Mouse (Mus musculus) limb, embryonic 14.5 days (tissue): ENCODE measurements at regions not wholly inside any gene's neighbourhood (a gene's known extent, or its start where the extent isn't known, plus 50 kb on each side); places are given as distances from the start of the nearest gene placed in this dataset.

Experiments used
- ATAC-seq: fragments of 200-750 bp; cut with Nextera tagmentation; 2 replicates; pipeline ENCODE4 v1.8.0; 2017; ENCODE audit warnings: low read depth, moderate number of reproducible peaks, moderate TSS enrichment; ENCODE audit not compliant: low FRiP score
- DNase-seq: peaks from one replicate; pipeline ENCODE4 v3.0.0-alpha.2; 2015; ENCODE audit warnings: low spot score
- H3K27ac ChIP-seq: fragments of 300-500 bp; sonication (generic); replicated peaks from 2 replicates; pipeline ENCODE4 v1.5.1; 2014; ENCODE audit warnings: low read depth, mild to moderate bottlenecking, low read length, moderate library complexity, mixed read lengths
- H3K27me3 ChIP-seq: fragments of 300-500 bp; sonication (generic); 2 replicates; pipeline ENCODE4 v1.6.1; 2014; ENCODE audit warnings: low read length, mixed read lengths; ENCODE audit not compliant: control insufficient read depth, insufficient read depth
- H3K36me3 ChIP-seq: fragments of 300-500 bp; sonication (generic); 2 replicates; pipeline ENCODE4 v1.6.1; 2014; ENCODE audit warnings: mild to moderate bottlenecking, low read length, moderate library complexity, mixed read lengths; ENCODE audit not compliant: control insufficient read depth, insufficient read depth
- H3K4me1 ChIP-seq: fragments of 300-500 bp; sonication (generic); 2 replicates; pipeline ENCODE4 v1.6.1; 2014; ENCODE audit warnings: antibody characterized with exemption, low read length, mixed read lengths; ENCODE audit not compliant: control insufficient read depth, insufficient read depth
- H3K4me2 ChIP-seq: fragments of 300-500 bp; sonication (generic); replicated peaks from 2 replicates; pipeline ENCODE4 v1.6.1; 2014; ENCODE audit warnings: low read depth, mild to moderate bottlenecking, low read length, moderate library complexity; ENCODE audit not compliant: severe bottlenecking
- H3K4me3 ChIP-seq: fragments of 300-500 bp; sonication (generic); replicated peaks from 2 replicates; pipeline ENCODE4 v1.5.1; 2014; ENCODE audit warnings: low read length
- H3K9ac ChIP-seq: fragments of 300-500 bp; sonication (generic); 2 replicates; pipeline ENCODE4 v1.6.1; 2014; ENCODE audit warnings: mild to moderate bottlenecking, low read depth, low read length, moderate library complexity; ENCODE audit not compliant: severe bottlenecking
- H3K9me3 ChIP-seq: fragments of 300-500 bp; sonication (generic); 2 replicates; pipeline ENCODE4 v1.6.1; 2016; ENCODE audit warnings: low read length; ENCODE audit not compliant: control insufficient read depth
- POLR2A ChIP-seq: fragments of 200-500 bp; IDR thresholded peaks from 2 replicates; pipeline ENCODE4 v1.8.0; 2012; ENCODE audit warnings: inconsistent platforms, mild to moderate bottlenecking, moderate library complexity, borderline replicate concordance; ENCODE audit not compliant: insufficient read depth, insufficient read length; ENCODE audit errors: extremely low read depth
- WGBS: fragments of 180-500 bp; shearing (Covaris S2); extraction: QIAGEN DNeasy Blood & Tissue Kit; methylation state at CpG from one replicate; pipeline ENCODE4 v1.1.7; 2014; 5-methylcytosine and 5-hydroxymethylcytosine counted together

GRCm38 (mm10) chr12:71522451-71522850, 212.8 kb downstream of the Dact1 start:
- no peak for DNase-seq

GRCm38 (mm10) chr12:71524156-71524555, 214.5 kb downstream of the Dact1 start:
- Histone ChIP-seq H3K4me3 (no peak overlapping the region), H3K27me3 (no peaks in the 10 kb centered on the region), H3K36me3 (no peaks in the 10 kb centered on the region), H3K4me1 (no peaks in the 10 kb centered on the region; the same call in 1 of the 2 replicates), H3K9ac (no peak overlapping the region), H3K4me2 (no peak overlapping the region), H3K27ac (no peak overlapping the region), H3K9me3 (no peaks in the 10 kb centered on the region)
- no peak for TF ChIP-seq POLR2A
- no peak for ATAC-seq
- 21% methylated on average over 6 of the region's 6 CpGs for WGBS
- no peak for DNase-seq

More at GRCm38 (mm10) chr12:71522451-71522850, 212.8 kb downstream of the Dact1 start:
- no peaks in the 10 kb centered on the region; the same call in 1 of the 2 replicates for H3K4me1 ChIP-seq
- no peak overlapping the region for H3K4me3 ChIP-seq
- H3K27me3 ChIP-seq = no peaks in the 10 kb centered on the region
- no peak for TF ChIP-seq POLR2A
- no peaks in the 10 kb centered on the region for H3K36me3 ChIP-seq
- H3K9me3 ChIP-seq = no peaks in the 10 kb centered on the region
- no peak overlapping the region for H3K9ac ChIP-seq
- no peak overlapping the region for H3K4me2 ChIP-seq
- no peak overlapping the region for H3K27ac ChIP-seq
- 76% methylated on average over 5 of the region's 5 CpGs for WGBS
- ATAC-seq = no peak

GRCm38 (mm10) chr12:71525255-71525927, 215.7 kb downstream of the Dact1 start:
- Histone ChIP-seq H3K4me3 (no peak overlapping the region), H3K9me3 (no peaks in the 10 kb centered on the region), H3K4me2 (no peak overlapping the region), H3K4me1 (no peaks in the 10 kb centered on the region; the same call in 1 of the 2 replicates), H3K9ac (no peak overlapping the region), H3K27me3 (no peaks in the 10 kb centered on the region), H3K36me3 (no peaks in the 10 kb centered on the region), H3K27ac (no peak overlapping the region)
- no peak for DNase-seq
- no peak for ATAC-seq
- WGBS = 43% methylated on average over 10 of the region's 10 CpGs
- TF ChIP-seq POLR2A = no peak

DNA sequence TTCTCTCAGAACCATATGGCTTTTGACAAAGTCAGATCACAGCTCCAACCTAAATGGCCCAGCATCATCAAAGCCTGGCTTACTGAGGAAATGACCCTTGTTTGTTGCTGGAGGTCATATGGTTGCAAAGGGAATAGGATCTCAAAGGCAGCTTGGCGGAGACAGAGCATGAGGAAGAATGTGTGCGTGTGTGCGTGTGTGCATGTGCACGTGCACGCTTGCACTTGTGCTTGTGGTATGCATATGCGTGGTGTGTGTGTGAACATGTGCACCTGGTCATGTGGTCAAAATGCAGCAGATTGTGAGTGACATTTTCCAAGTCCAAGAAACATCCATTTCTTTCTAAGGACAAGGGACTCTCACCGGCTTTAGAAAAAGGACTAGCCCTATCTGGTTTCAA, 216.9 kb downstream of the Dact1 start:
- H3K9ac ChIP-seq = no peak overlapping the region
- H3K4me3 ChIP-seq = no peak overlapping the region
- H3K4me1 ChIP-seq = no peaks in the 10 kb centered on the region; the same call in 1 of the 2 replicates
- H3K27me3 ChIP-seq = no peaks in the 10 kb centered on the region
- no peaks in the 10 kb centered on the region for H3K9me3 ChIP-seq
- 39% methylated on average over 7 of the region's 7 CpGs for WGBS
- ATAC-seq = no peak
- no peak for DNase-seq
- H3K36me3 ChIP-seq = no peaks in the 10 kb centered on the region
- H3K27ac ChIP-seq = no peak overlapping the region
- H3K4me2 ChIP-seq = no peak overlapping the region
- no peak for TF ChIP-seq POLR2A

DNA sequence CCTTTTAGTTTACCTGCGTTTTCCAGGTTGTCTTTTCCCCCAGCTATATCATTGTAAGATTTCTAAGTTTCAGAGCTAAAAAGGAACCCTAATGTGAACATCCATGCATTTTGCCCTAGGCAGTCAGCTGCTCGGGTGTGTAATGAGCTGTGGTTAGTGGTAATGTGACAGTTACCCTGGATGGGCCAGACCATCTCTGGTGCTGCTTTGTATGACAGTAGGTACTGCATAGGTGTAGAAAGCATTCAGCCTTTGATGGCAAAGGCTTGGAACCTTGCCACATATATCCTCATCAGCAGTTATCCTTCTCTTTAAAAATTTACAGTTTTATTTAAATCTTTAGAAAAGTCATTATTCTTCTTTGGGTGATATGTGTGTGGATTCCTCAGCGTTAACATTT, 222.5 kb downstream of the Dact1 start:
- Histone ChIP-seq H3K4me2 (no peak overlapping the region), H3K36me3 (no peaks in the 10 kb centered on the region), H3K4me1 (no peaks in the 10 kb centered on the region), H3K27ac (no peak overlapping the region), H3K9ac (no peak overlapping the region), H3K4me3 (no peak overlapping the region), H3K27me3 (no peaks in the 10 kb centered on the region), H3K9me3 (no peaks in the 10 kb centered on the region)
- TF ChIP-seq POLR2A = no peak
- no peak for DNase-seq
- ATAC-seq = no peak
- WGBS = 66% methylated on average over 3 of the region's 3 CpGs
